Mouse (Mus musculus) ES-Bruce4 (cell line): ENCODE results near the gene Dok4. TPM values are rescaled to one million over a fixed set of nuclear protein-coding genes. Genes with fewer than 3 reads are reported as not detected.

Experiments used
- H3K27ac ChIP-seq: 2 replicates; pipeline ENCODE4 v1.5.1; 2012; ENCODE audit warnings: low read length, inconsistent platforms; ENCODE audit not compliant: insufficient read depth
- H3K27me3 ChIP-seq: 2 replicates; pipeline ENCODE4 v1.6.1; 2012; ENCODE audit warnings: mild to moderate bottlenecking, low read length, inconsistent platforms; ENCODE audit not compliant: control insufficient read depth, poor library complexity, insufficient read depth, severe bottlenecking
- H3K36me3 ChIP-seq: 2 replicates; pipeline ENCODE4 v1.6.1; 2012; ENCODE audit warnings: inconsistent platforms, mild to moderate bottlenecking, low read length, moderate library complexity; ENCODE audit not compliant: control insufficient read depth, poor library complexity, insufficient read depth, severe bottlenecking
- H3K4me1 ChIP-seq: one replicate; pipeline ENCODE4 v1.8.1; 2011; ENCODE audit warnings: low read length; ENCODE audit not compliant: control insufficient read depth, insufficient read depth
- H3K4me3 ChIP-seq: 2 replicates; pipeline ENCODE4 v1.5.1; 2011; ENCODE audit warnings: low read depth, mild to moderate bottlenecking, low read length
- H3K9ac ChIP-seq: 2 replicates; pipeline ENCODE4 v1.6.1; 2012; ENCODE audit warnings: low read depth, mild to moderate bottlenecking, inconsistent platforms; ENCODE audit not compliant: poor library complexity, severe bottlenecking
- H3K9me3 ChIP-seq: replicated peaks from 2 replicates; pipeline ENCODE4 v1.6.1; 2012; ENCODE audit warnings: mild to moderate bottlenecking, low read length, inconsistent platforms; ENCODE audit not compliant: control insufficient read depth, poor library complexity, insufficient read depth, severe bottlenecking
- CTCF ChIP-seq: IDR thresholded peaks from one replicate; pipeline ENCODE4 v1.8.1; 2011; ENCODE audit warnings: low read depth, low read length
- EP300 ChIP-seq: IDR thresholded peaks from 2 replicates; pipeline ENCODE4 v1.6.1; 2011; ENCODE audit warnings: low read depth, low read length; ENCODE audit not compliant: insufficient read depth
- POLR2A ChIP-seq: IDR thresholded peaks from one replicate; pipeline ENCODE4 v1.8.1; 2011; ENCODE audit warnings: low read length; ENCODE audit not compliant: insufficient read depth
- polyA plus RNA-seq: library from polyadenylated mRNA; stranded (reverse); fragments of >200 nt; gene quantifications from 2 replicates; pipeline ENCODE4 v1.2.4, GENCODE M21; 2011; ENCODE audit warnings: low read depth; ENCODE audit not compliant: missing spikeins, insufficient read depth, insufficient read length

Dok4 gene
- polyA plus RNA-seq, 1 experiment: 3.9 TPM

DNA sequence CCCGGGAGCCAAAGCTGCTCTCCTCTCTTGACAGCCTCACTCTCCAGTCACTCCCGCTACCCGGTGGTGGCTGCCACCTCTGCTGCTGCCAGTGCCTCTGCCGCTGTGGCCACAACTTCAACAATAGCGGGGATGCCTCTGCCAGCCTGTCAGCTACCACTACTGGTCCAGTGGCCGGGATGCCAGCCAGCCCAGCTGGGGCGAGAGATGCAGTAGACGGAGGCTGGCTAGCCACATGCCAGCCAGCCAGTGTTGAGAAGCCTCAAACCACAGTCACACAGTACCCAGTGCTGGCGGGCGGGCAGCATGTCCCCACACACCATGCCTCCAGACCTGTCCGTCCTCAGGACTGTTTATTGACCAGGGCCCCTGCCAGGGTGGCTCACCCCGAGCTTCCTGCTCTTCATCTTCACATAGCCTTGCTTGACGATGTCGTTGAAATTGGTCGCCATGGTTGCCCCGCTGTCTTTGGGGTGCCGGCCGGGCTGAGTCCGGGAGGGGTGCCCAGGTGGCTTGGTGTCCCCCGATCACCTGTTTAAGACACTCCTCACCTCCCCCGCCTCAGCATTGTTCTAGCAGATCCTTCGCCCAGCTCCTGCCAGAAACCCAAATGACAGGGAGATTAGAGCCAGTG, 5.5 kb downstream of the Dok4 start:
- no peaks in the 10 kb centered on the region for H3K27me3 ChIP-seq
- H3K4me3 ChIP-seq: peak overlapping the region; percentile 25
- 0 out of 2 replicates have a peak, but pooled peaks cover under 1% of the 10 kb centered on the region for H3K36me3 ChIP-seq
- H3K27ac ChIP-seq: no peak overlapping the region
- peak overlapping the region; percentile 14; the same call in 1 of the 2 replicates for H3K9ac ChIP-seq
- H3K9me3 ChIP-seq: no peaks in the 10 kb centered on the region
- TF ChIP-seq CTCF (no peak), EP300 (no peak), POLR2A (no peak)
- H3K4me1 ChIP-seq: no peaks in the 10 kb centered on the region

GRCm38 (mm10) chr8:94870003-94870402, 6.1 kb downstream of the Dok4 start:
- Histone ChIP-seq H3K27me3 (no peaks in the 10 kb centered on the region), H3K9me3 (no peaks in the 10 kb centered on the region)

DNA sequence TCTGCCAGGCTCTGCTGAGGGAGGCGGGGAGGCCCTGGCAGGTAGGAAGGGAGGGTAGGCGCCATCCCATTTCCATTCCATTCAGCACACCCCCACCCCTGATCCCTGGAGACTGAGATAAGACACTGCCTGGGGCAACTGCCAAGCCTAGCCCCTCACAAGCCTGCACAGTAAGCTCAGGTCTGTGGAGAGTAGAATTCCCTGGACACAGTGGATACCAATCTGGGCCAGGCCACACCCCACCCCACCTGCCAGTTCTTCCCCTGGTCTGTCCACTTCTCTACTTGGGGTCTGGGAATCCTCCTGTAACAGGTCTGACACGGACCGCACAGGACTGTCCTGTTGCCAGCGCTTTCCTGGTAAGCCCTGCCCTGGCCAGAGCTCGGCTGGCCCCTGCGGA, 7.0 kb downstream of the Dok4 start:
- TF ChIP-seq POLR2A (no peak), CTCF (no peak), EP300 (no peak)
- H3K36me3 ChIP-seq: peaks cover 6% of the 10 kb centered on the region
- H3K9me3 ChIP-seq: no peaks in the 10 kb centered on the region
- no peaks in the 10 kb centered on the region for H3K4me1 ChIP-seq
- H3K27me3 ChIP-seq: no peaks in the 10 kb centered on the region
- H3K4me3 ChIP-seq: no peak overlapping the region
- no peak overlapping the region for H3K27ac ChIP-seq
- H3K9ac ChIP-seq: no peak overlapping the region

More at GRCm38 (mm10) chr8:94870003-94870402, 6.1 kb downstream of the Dok4 start:
- H3K27ac ChIP-seq: no peak overlapping the region
- no peak for TF ChIP-seq CTCF
- no peak for TF ChIP-seq EP300
- no peak for TF ChIP-seq POLR2A
- 0 out of 2 replicates have a peak, but pooled peaks cover 3% of the 10 kb centered on the region for H3K36me3 ChIP-seq
- no peak overlapping the region for H3K9ac ChIP-seq
- H3K4me1 ChIP-seq: no peaks in the 10 kb centered on the region
- no peak overlapping the region for H3K4me3 ChIP-seq

DNA sequence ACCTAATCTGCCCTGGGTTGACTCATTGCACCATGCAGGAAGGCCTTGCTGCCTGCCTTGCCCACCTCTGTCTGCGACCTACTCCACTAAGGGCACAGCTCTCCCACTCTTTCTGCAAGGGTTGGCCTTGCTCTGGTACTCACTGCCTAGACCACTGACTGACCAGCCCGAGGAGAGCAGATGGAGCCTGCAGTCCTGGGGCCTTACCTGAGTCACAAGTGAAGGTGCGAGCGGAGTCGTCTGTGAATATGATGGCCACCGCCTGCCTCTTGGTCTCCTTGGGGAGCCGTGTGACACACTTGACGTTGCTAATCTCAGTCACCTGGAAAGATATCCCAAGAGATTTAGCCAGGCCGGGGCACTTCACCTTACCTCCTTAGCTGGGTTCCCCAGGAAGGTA, 9.2 kb downstream of the Dok4 start:
- TF ChIP-seq POLR2A (no peak), CTCF (no peak), EP300 (no peak)
- no peaks in the 10 kb centered on the region for H3K4me1 ChIP-seq
- H3K27ac ChIP-seq: no peak overlapping the region
- no peak overlapping the region for H3K4me3 ChIP-seq
- no peaks in the 10 kb centered on the region for H3K9me3 ChIP-seq
- H3K27me3 ChIP-seq: no peaks in the 10 kb centered on the region
- H3K9ac ChIP-seq: no peak overlapping the region
- peaks cover 26% of the 10 kb centered on the region for H3K36me3 ChIP-seq

- no peak for TF ChIP-seq CTCF
- TF ChIP-seq POLR2A: no peak
- no peak for TF ChIP-seq EP300
- Histone ChIP-seq H3K27me3 (no peaks in the 10 kb centered on the region), H3K4me3 (no peak overlapping the region), H3K9me3 (no peaks in the 10 kb centered on the region), H3K4me1 (no peaks in the 10 kb centered on the region), H3K27ac (no peak overlapping the region), H3K36me3 (peaks cover 34% of the 10 kb centered on the region), H3K9ac (no peak overlapping the region)
Observed at GRCm38 (mm10) chr8:94865292-94865691, 10.8 kb downstream of the Dok4 start.

DNA sequence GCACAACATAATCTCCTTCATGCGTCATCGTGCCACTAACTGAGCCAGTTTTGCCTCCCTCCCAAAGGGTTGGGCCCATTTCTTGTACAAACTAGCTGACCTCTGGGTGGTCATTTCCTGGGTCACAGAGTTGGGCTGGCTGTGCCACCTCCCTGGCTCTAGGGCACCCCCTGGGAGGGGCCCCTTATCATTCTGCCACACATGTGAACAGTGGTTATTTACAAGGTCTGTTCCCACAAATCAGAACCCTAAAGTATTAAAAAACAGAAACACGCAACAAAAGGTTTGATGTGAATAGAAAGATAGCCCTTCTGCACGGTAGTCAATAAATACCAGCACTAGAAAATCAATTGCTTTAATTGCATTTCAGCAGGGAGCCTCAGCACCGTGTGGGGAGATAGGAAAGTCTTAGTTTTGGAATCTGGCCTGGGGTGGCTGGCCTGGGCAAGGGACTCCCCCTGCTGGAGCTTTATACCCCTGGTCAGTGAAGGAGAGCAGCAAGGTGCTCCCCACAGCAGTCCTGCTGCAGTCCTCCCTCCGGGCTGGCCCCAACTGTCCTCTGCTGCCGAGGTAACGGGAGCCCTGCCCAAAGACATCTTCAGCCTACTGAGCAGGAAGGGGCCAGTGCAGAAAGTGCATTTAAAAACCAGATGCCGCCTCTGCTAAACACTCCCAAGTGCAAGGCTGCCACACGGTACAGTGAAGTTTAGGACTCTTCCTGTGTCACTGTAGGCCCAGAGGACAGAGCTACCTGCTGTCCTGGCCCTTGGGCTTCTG, 12.0 kb downstream of the Dok4 start:
- Histone ChIP-seq H3K9me3 (no peaks in the 10 kb centered on the region), H3K4me3 (no peak overlapping the region), H3K9ac (no peak overlapping the region), H3K36me3 (peaks cover 38% of the 10 kb centered on the region), H3K27me3 (no peaks in the 10 kb centered on the region), H3K4me1 (no peaks in the 10 kb centered on the region), H3K27ac (no peak overlapping the region)
- TF ChIP-seq POLR2A: no peak
- no peak for TF ChIP-seq EP300
- TF ChIP-seq CTCF: no peak
